Mouse (Mus musculus) MEL (cell line): ENCODE results near the gene Akap13.

ENCODE experiments used
- CHD2 ChIP-seq: IDR thresholded peaks from 2 replicates; pipeline ENCODE4 v1.6.1; 2011; ENCODE audit warnings: low read length, improper control_type of control experiment
- CTCF ChIP-seq, 3 experiments: IDR thresholded peaks in 2 of 3; conservative IDR thresholded peaks in 1 of 3; 2 replicates each; pipeline ENCODE4 v1.5.1; 2011 to 2012; ENCODE audit warnings: low read length in 3 of 3, low read depth in 2 of 3, mild to moderate bottlenecking in 2 of 3, improper control_type of control experiment in 1 of 3, inconsistent platforms in 1 of 3, mixed read lengths in 1 of 3, moderate library complexity in 1 of 3; ENCODE audit not compliant: control insufficient read depth in 1 of 3, insufficient read depth in 1 of 3, poor library complexity in 1 of 3, severe bottlenecking in 1 of 3
- GATA1 ChIP-seq: IDR thresholded peaks from 2 replicates; pipeline ENCODE4 v1.6.1; 2011; ENCODE audit warnings: low read depth, low read length, improper control_type of control experiment
- MAZ ChIP-seq: IDR thresholded peaks from 2 replicates; pipeline ENCODE4 v1.6.1; 2012; ENCODE audit warnings: low read depth, mild to moderate bottlenecking, inconsistent platforms, low read length, improper control_type of control experiment
- TAL1 ChIP-seq: IDR thresholded peaks from 2 replicates; pipeline ENCODE4 v1.6.1; 2012; ENCODE audit warnings: mild to moderate bottlenecking, inconsistent platforms, low read length, moderate library complexity, mixed read lengths
- UBTF ChIP-seq: IDR thresholded peaks from 2 replicates; pipeline ENCODE4 v1.6.1; 2012; ENCODE audit warnings: low read depth, mild to moderate bottlenecking, inconsistent platforms, low read length, improper control_type of control experiment, moderate library complexity, borderline replicate concordance; ENCODE audit not compliant: insufficient read depth

DNA sequence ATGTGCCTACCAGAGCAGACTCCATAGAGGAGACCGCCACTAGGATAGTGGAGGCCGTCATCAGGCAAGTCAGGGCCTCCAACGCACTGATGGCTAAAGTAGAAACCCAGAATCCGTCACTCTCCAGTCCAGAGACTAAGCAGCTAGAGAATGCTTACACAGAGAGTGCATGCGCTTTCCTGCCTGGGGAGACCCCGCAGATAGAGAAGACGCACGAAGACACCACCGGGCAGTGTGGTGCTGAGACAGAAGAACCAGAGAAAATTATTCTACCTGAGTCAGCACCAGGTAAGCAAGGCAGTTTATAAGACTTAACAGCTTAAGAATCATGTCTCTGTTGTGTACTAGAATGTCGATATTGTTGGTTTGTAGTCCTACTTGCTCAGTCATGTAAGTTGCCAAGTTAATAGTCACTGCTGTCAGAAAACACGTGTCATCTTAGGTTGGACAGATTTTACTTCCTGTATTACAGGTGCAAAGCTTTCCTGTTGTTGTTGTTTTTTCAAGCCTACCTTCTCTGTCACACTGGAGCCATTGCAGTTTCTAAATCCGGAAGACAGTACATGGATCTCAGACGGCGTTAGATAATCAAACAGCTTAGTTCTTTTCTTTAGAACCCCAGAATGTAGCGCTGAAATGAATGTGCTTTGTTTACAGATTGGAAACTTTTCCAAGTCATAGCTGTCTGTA, 156.1 kb downstream of the Akap13 start:
- TF ChIP-seq CTCF (IDR thresholded peaks at IDR 0.05 in 2 of 3, conservative IDR thresholded peaks at IDR 0.05 in 1 of 3; ENCODE audit: control insufficient read depth in 1 of 3, insufficient read depth in 1 of 3, low read depth in 2 of 3, low read length in 3 of 3, poor library complexity in 1 of 3, severe bottlenecking in 1 of 3) (no peak), GATA1 (no peak), TAL1 (no peak), UBTF (no peak), MAZ (no peak), CHD2 (no peak)
